Mouse (Mus musculus): ENCODE data around the gene Epb41l1.

DNA sequence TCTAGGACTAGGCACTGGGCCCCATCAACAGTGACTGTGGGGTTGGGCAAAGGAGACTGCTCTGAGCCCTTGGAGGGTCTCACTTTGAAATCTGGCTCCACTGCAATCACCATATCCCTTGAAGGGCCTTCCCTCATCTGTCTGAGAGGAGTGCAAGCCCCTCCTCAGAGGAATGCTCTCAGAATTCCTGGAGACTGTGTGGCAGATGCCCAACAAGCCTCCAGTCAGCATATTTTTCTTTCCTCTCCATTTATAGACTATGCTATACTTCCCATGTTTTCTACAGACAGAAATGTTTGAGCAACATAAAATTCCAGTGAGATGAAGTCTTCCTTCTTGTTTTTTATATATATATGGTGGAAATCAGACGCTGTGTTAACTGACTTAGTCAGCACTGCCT, 21.2 kb upstream of the Epb41l1 start:
- TF ChIP-seq CTCF (conservative IDR thresholded peaks at IDR 0.05; ENCODE audit: insufficient read depth, insufficient read length, low read depth, low read length) (no peak), POLR2A (IDR thresholded peaks at IDR 0.05; ENCODE audit: low read depth, low read length) (no peak)
